Mouse (Mus musculus) lung, adult 2 months (tissue): ENCODE data around the gene Olfr1330.

Experiments
- CTCF ChIP-seq: fragments of 200-500 bp; IDR thresholded peaks from 2 replicates; pipeline ENCODE4 v1.5.1; 2011; ENCODE audit warnings: mild to moderate bottlenecking, low read length, control low read depth; ENCODE audit not compliant: insufficient read depth
- POLR2A ChIP-seq: fragments of 200-500 bp; IDR thresholded peaks from 2 replicates; pipeline ENCODE4 v1.6.1; 2011; ENCODE audit warnings: low read depth, mild to moderate bottlenecking, control low read depth, low read length, borderline replicate concordance; ENCODE audit errors: extremely low read depth

DNA sequence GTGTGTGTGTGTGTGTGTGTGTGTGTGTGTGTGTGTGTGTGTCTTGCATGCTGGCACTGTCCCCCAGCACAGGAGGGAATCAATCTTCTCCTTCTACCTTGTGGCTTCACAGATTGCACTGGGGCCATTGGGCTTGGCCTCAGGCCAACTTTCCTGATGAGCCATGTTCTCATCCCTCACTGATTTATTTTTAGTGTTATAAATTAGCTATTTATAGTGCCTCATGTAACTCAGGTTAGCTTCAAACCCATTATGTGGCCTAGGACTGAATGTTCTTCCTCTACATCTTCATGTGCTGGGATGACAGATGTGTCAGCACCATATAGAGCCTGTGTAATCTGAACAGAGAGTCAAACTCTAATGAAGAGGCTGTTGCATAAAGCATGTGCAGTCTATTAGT is 20.8 kb upstream of the Olfr1330 start:
- no peak for TF ChIP-seq CTCF
- no peak for TF ChIP-seq POLR2A
